Mouse (Mus musculus) thymus, postnatal 14 days (tissue): Measurements from ENCODE around the gene Gbp10.
"Not testable (repeated sequence)": the region's sequence is repeated elsewhere in the genome, so short reads cannot be mapped to it uniquely, and the experiment has no call there.

Experiments used
- DNase-seq: peaks from one replicate; pipeline ENCODE4 v3.0.0; 2021

Gene Gbp10

GRCm38 (mm10) chr5:105239483-105240047, at the start of gene Gbp10:
TSS of gene Gbp10 (minus strand) at chr5:105239533.
- DNase-seq = not testable (repeated sequence)

GRCm38 (mm10) chr5:105260673-105261072, 21.3 kb upstream of the Gbp10 start:
- not testable (repeated sequence) for DNase-seq

DNA sequence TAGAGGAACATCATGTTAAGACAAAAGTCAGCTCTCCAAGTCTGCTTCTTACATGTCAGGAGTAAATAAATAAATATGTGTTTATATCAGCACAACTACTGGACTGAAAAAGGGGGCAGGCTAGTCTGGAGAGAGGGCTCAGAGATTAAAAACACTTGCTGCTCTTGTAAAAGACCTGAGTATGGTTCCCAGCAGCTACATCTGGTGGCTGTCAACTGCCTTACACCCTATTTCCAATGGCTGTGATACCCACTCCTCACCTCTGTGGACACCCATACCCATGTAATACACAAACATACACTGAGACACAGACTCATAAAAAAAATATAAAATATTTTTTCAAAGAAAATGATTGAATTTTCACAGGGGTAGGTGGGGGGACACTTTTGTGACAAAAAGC, 13.2 kb upstream of the Gbp10 start:
- DNase-seq = no peak

DNA sequence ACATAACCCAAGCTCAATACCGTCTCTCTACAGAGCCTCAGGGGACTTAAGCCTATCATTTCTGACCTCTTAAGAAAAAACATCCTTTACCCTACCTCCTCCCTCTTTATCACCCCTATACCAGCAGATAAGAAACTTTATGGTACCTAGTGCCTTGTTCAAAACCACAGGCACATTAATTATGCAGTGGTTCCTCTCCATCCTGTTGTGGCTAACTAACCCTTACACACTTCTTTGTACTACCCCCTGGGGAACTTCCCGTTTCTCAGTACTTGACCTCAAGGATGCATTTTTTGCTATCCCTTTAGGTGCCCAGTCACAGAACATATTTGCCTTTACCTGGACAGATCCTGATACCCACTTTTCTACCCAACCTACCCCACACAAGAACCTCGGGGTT, 5.4 kb upstream of the Gbp10 start:
- not testable (repeated sequence) for DNase-seq

GRCm38 (mm10) chr5:105240982-105241381, 1.6 kb upstream of the Gbp10 start:
- not testable (repeated sequence) for DNase-seq

GRCm38 (mm10) chr5:105238402-105238801, 931 bp downstream of the Gbp10 start:
- DNase-seq = not testable (repeated sequence)

GRCm38 (mm10) chr5:105236040-105236439, 3.3 kb downstream of the Gbp10 start:
- not testable (repeated sequence) for DNase-seq

GRCm38 (mm10) chr5:105208957-105209356, 30.4 kb downstream of the Gbp10 start:
- not testable (repeated sequence) for DNase-seq

DNA sequence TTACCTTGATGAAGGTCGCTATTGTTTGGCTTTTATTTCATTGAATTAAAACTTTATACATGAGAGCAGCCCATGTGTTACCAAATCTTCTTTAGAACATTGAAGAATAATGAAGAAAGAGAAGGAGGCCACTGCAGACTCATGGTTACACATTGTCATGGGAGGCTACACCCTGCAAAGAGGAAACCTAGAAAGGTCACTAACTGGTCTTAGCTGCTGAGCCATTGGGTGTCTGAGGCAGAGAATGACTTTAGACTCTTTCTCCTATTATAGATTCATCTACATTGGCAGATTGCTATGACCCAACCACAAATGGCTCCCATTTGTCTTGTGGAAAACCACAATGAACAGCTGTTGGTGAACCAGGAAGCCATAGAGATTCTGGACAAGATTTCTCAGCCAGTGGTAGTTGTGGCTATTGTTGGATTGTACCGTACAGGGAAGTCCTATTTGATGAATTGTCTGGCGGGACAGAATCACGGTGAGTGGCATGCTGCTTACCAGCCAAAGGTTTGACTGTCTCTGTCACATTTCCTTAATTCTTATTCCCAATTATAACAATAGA, 38.5 kb downstream of the Gbp10 start:
- DNase-seq = not testable (repeated sequence)

DNA sequence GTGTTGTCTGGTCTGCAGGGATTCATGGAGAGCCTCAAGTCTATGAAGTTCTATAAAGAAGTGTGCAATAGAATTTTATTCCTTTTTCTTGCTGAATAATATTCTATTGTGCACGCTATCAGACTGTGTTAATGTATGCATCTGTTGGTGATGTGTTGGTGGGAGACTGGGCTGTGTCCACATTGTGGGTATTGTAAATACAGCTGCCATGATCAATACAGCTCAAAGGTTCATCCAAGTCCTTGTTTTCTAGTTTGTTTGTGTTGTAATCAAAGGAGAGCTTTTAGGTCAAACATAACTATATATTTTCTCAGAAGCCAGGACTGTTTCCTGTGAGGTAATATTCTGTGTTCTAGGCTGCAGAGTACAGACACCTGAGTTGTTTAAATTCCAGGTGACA, 40.2 kb downstream of the Gbp10 start:
- DNase-seq = not testable (repeated sequence)

- not testable (repeated sequence) for DNase-seq
Observed at GRCm38 (mm10) chr5:105197915-105198560, 41.3 kb downstream of the Gbp10 start.

DNA sequence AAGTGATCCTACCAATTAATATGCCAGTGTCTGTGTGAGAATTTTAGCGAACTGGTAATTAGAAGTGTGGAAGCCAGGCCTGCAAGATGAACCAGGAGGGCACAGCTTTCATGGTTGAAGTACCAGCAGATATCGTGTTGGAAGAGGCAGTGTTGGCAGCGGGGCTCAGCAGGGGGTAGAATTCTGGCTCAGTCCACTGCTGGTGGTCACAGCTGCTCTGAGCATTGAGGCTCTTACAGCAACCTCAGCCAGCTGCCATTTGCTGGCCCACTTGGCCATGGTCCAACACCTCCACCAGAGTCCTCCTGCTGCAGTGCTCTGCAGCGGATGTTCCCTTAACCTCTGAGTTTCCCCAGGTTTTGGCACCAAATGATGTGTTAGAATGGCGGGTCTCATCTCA, 43.0 kb downstream of the Gbp10 start:
- not testable (repeated sequence) for DNase-seq

GRCm38 (mm10) chr5:105192536-105192935, 46.8 kb downstream of the Gbp10 start:
- not testable (repeated sequence) for DNase-seq

DNA sequence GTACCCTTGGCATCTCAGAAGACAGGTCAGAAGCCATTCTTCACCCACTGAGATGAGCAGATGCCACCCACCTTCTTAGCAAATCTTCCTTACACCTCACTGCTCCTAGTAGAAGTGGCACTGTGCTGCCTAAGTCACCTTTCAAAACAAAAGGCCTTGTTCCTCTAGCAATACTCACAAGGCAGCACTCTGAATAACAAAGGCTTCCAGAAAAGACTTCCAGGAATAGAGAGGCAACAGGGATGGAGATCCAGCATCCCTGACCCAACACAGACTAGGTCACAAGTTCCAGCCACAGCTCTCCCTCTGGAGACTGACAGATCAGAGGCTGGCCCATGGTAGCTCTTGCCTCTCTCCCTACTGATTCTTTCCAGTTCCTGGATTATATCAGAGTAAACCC, 57.9 kb downstream of the Gbp10 start:
- no peak for DNase-seq
